Mouse (Mus musculus) kidney, embryonic 14.5 days (tissue): ENCODE data around the gene Tulp4. TPM values are rescaled to one million over a fixed set of nuclear protein-coding genes. Genes with fewer than 3 reads are reported as not detected.

ENCODE experiments used
- ATAC-seq: fragments of 200-750 bp; cut with Nextera tagmentation; 2 replicates; pipeline ENCODE4 v1.8.0; 2017; ENCODE audit warnings: moderate number of reproducible peaks, mild to moderate bottlenecking, moderate TSS enrichment, moderate library complexity; ENCODE audit not compliant: low FRiP score, low TSS enrichment
- H3K27ac ChIP-seq: fragments of 300-500 bp; sonication (generic); 2 replicates; pipeline ENCODE4 v1.5.1; 2014; ENCODE audit warnings: low read depth, mild to moderate bottlenecking, low read length, moderate library complexity, mixed read lengths
- H3K27me3 ChIP-seq: fragments of 300-500 bp; sonication (generic); 2 replicates; pipeline ENCODE4 v1.6.1; 2014; ENCODE audit warnings: mild to moderate bottlenecking, low read length; ENCODE audit not compliant: control insufficient read depth, insufficient read depth
- H3K36me3 ChIP-seq: fragments of 300-500 bp; sonication (generic); 2 replicates; pipeline ENCODE4 v1.6.1; 2014; ENCODE audit warnings: low read length, mixed read lengths; ENCODE audit not compliant: control insufficient read depth, insufficient read depth
- H3K4me1 ChIP-seq: fragments of 300-500 bp; sonication (generic); 2 replicates; pipeline ENCODE4 v1.6.1; 2014; ENCODE audit warnings: low read length, mixed read lengths; ENCODE audit not compliant: control insufficient read depth, insufficient read depth
- H3K4me2 ChIP-seq: fragments of 300-500 bp; sonication (generic); replicated peaks from 2 replicates; pipeline ENCODE4 v1.6.1; 2014; ENCODE audit warnings: low read depth, mild to moderate bottlenecking, low read length
- H3K4me3 ChIP-seq: fragments of 300-500 bp; sonication (generic); 2 replicates; pipeline ENCODE4 v1.5.1; 2014; ENCODE audit warnings: mild to moderate bottlenecking, low read length
- H3K9ac ChIP-seq: fragments of 300-500 bp; sonication (generic); 2 replicates; pipeline ENCODE4 v1.6.1; 2014; ENCODE audit warnings: low read depth, mild to moderate bottlenecking, low read length, moderate library complexity
- H3K9me3 ChIP-seq: fragments of 300-500 bp; sonication (generic); 2 replicates; pipeline ENCODE4 v1.6.1; 2016; ENCODE audit warnings: low read length; ENCODE audit not compliant: control insufficient read depth
- WGBS: fragments of 180-500 bp; shearing (Covaris S2); extraction: QIAGEN DNeasy Blood & Tissue Kit; methylation state at CpG from one replicate; pipeline ENCODE4 v1.1.7; 2014; 5-methylcytosine and 5-hydroxymethylcytosine counted together
- polyA plus RNA-seq: library from polyadenylated mRNA; unstranded; fragments of >200 nt; fragmentation: Nextera tagmentation; extraction: Ambion mirVana; gene quantifications from 2 replicates; pipeline ENCODE4 v1.2.1, GENCODE M21; 2014

Gene Tulp4
- polyA plus RNA-seq, 1 experiment from 2014 or later: 86.4 TPM

DNA sequence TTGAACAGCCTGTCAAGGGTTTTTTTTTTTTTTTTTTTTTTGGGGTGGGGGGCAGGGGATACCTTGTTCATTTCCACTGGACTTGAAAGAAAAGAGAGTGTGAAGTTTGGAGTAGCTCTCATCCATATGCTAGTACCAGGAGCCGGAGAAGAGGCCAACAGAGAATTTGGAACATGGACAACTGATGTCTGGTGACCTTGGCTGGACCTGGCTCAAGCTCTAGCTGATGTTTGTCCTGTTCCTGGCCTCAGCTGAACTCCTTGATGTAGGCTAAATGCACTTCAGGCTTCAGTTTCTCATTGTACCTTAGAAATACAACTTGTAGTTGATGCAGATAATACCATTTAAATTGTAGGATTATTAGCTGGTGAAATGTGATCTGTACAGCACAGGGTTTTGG lies 56.5 kb downstream of the Tulp4 start:
- no peak for ATAC-seq
- H3K27me3 ChIP-seq: no peaks in the 10 kb centered on the region
- no peaks in the 10 kb centered on the region for H3K4me1 ChIP-seq
- H3K27ac ChIP-seq: no peak overlapping the region
- no peaks in the 10 kb centered on the region for H3K36me3 ChIP-seq
- H3K4me3 ChIP-seq: no peak overlapping the region
- 87% methylated on average over 1 of the region's 1 CpGs for WGBS
- no peaks in the 10 kb centered on the region for H3K9me3 ChIP-seq
- H3K9ac ChIP-seq: no peak overlapping the region
- no peak overlapping the region for H3K4me2 ChIP-seq

GRCm38 (mm10) chr17:6164911-6165310 lies 58.7 kb downstream of the Tulp4 start:
- Histone ChIP-seq H3K9me3 (no peaks in the 10 kb centered on the region), H3K36me3 (no peaks in the 10 kb centered on the region), H3K9ac (no peak overlapping the region), H3K4me3 (no peak overlapping the region), H3K4me2 (no peak overlapping the region), H3K27ac (no peak overlapping the region), H3K27me3 (no peaks in the 10 kb centered on the region), H3K4me1 (no peaks in the 10 kb centered on the region)
- WGBS: 32% methylated on average over 4 of the region's 4 CpGs
- no peak for ATAC-seq

GRCm38 (mm10) chr17:6172440-6172839 lies 66.2 kb downstream of the Tulp4 start:
- H3K36me3 ChIP-seq: no peaks in the 10 kb centered on the region
- no peak overlapping the region for H3K4me3 ChIP-seq
- WGBS: 53% methylated on average over 7 of the region's 7 CpGs
- no peak overlapping the region for H3K9ac ChIP-seq
- H3K9me3 ChIP-seq: no peaks in the 10 kb centered on the region
- H3K27ac ChIP-seq: no peak overlapping the region
- ATAC-seq: no peak
- no peaks in the 10 kb centered on the region; the same call in 1 of the 2 replicates for H3K4me1 ChIP-seq
- H3K4me2 ChIP-seq: no peak overlapping the region
- H3K27me3 ChIP-seq: no peaks in the 10 kb centered on the region

DNA sequence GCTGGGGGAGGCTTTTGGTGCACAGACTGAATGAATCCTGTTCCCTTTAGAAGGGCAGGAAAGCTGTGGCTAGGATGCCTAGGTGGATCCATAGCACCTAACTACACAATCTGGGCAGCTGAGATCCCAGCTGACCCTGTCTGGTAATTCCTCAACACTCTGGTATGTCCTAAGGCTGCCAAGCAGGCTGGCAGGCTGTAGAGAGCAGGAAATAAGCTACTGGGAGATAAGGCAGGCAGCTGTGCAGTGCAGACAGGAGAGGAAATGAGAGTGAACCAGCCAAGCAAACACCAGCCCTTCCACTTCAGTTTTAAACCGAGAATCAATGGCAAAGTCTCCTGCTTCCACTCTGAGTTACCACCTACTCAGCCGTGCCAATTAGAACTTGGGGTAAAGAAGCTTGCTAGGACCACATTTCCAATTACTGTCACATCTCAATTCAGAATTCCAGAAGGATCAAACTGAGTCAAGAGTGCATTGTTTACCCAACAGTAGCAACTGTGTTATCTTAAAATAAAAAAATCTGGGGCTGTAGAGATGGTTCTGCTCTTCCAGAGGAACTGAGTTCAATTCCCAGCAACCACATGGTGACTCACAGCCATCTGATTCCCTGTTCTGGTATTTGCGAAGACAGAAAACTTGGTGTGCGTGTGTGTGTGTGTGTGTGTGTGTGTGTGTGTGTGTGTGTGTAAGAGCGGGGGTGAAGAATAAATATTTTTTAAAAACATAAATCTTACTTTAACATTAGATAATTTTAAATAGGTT lies 66.9 kb downstream of the Tulp4 start:
- 0 out of 2 replicates have a peak overlapping the region, but pooled peaks have one; percentile 31 for H3K27ac ChIP-seq
- no peak overlapping the region for H3K9ac ChIP-seq
- H3K27me3 ChIP-seq: no peaks in the 10 kb centered on the region
- no peak for ATAC-seq
- H3K4me3 ChIP-seq: no peak overlapping the region
- no peak overlapping the region for H3K4me2 ChIP-seq
- H3K36me3 ChIP-seq: peaks cover 5% of the 10 kb centered on the region; the same call in 1 of the 2 replicates
- WGBS: 59% methylated on average over 5 of the region's 5 CpGs
- no peaks in the 10 kb centered on the region; the same call in 1 of the 2 replicates for H3K4me1 ChIP-seq
- no peaks in the 10 kb centered on the region for H3K9me3 ChIP-seq

- no peak for ATAC-seq
- Histone ChIP-seq H3K4me3 (no peak overlapping the region), H3K27me3 (no peaks in the 10 kb centered on the region), H3K27ac (no peak overlapping the region), H3K9ac (no peak overlapping the region), H3K36me3 (peaks cover 7% of the 10 kb centered on the region; the same call in 1 of the 2 replicates), H3K4me2 (no peak overlapping the region), H3K9me3 (no peaks in the 10 kb centered on the region), H3K4me1 (no peaks in the 10 kb centered on the region; the same call in 1 of the 2 replicates)
- whole genome bisulfite sequencing: 43% methylated on average over 1 of the region's 1 CpGs
Measured at GRCm38 (mm10) chr17:6174574-6174973, 68.3 kb downstream of the Tulp4 start.

GRCm38 (mm10) chr17:6178564-6179267 lies 72.5 kb downstream of the Tulp4 start:
- WGBS: 77% methylated on average over 6 of the region's 6 CpGs
- no peaks in the 10 kb centered on the region for H3K9me3 ChIP-seq
- H3K9ac ChIP-seq: no peak overlapping the region
- ATAC-seq: no peak
- no peak overlapping the region for H3K4me3 ChIP-seq
- no peak overlapping the region; the same call in 1 of the 2 replicates for H3K27ac ChIP-seq
- H3K4me1 ChIP-seq: 0 out of 2 replicates have a peak, but pooled peaks cover 3% of the 10 kb centered on the region
- peaks cover 14% of the 10 kb centered on the region; the same call in 1 of the 2 replicates for H3K36me3 ChIP-seq
- no peak overlapping the region for H3K4me2 ChIP-seq
- no peaks in the 10 kb centered on the region for H3K27me3 ChIP-seq

GRCm38 (mm10) chr17:6179389-6179788 lies 73.2 kb downstream of the Tulp4 start:
- no peak overlapping the region for H3K4me3 ChIP-seq
- no peaks in the 10 kb centered on the region for H3K9me3 ChIP-seq
- no peaks in the 10 kb centered on the region for H3K27me3 ChIP-seq
- no peak overlapping the region for H3K27ac ChIP-seq
- no peak for ATAC-seq
- H3K4me2 ChIP-seq: no peak overlapping the region
- H3K9ac ChIP-seq: no peak overlapping the region
- WGBS: 74% methylated on average over 4 of the region's 4 CpGs
- peaks cover 14% of the 10 kb centered on the region; the same call in 1 of the 2 replicates for H3K36me3 ChIP-seq
- H3K4me1 ChIP-seq: 0 out of 2 replicates have a peak, but pooled peaks cover 3% of the 10 kb centered on the region

- Histone ChIP-seq H3K9me3 (no peaks in the 10 kb centered on the region), H3K4me2 (no peak overlapping the region), H3K9ac (no peak overlapping the region), H3K4me3 (no peak overlapping the region), H3K4me1 (0 out of 2 replicates have a peak, but pooled peaks cover 3% of the 10 kb centered on the region), H3K36me3 (peaks cover 14% of the 10 kb centered on the region; the same call in 1 of the 2 replicates), H3K27ac (no peak overlapping the region), H3K27me3 (no peaks in the 10 kb centered on the region)
- ATAC-seq: no peak
- 63% methylated on average over 3 of the region's 3 CpGs for WGBS
Measured at GRCm38 (mm10) chr17:6180421-6180820, 74.2 kb downstream of the Tulp4 start.

GRCm38 (mm10) chr17:6182715-6183114 lies 76.5 kb downstream of the Tulp4 start:
- Histone ChIP-seq H3K4me2 (no peak overlapping the region), H3K9me3 (no peaks in the 10 kb centered on the region), H3K36me3 (peaks cover 24% of the 10 kb centered on the region; the same call in 1 of the 2 replicates), H3K4me1 (0 out of 2 replicates have a peak, but pooled peaks cover 3% of the 10 kb centered on the region), H3K9ac (no peak overlapping the region), H3K27ac (no peak overlapping the region), H3K27me3 (no peaks in the 10 kb centered on the region), H3K4me3 (no peak overlapping the region)
- no peak for ATAC-seq
- WGBS: 65% methylated on average over 4 of the region's 4 CpGs
